Mouse (Mus musculus) spleen, adult 18-20 months (tissue): ENCODE results near the gene Cyp2r1.
A peak's percentile ranks its signal among the peaks of the same experiment; 100 is the strongest.
"Not testable (repeated sequence)": the region's sequence is repeated elsewhere in the genome, so short reads cannot be mapped to it uniquely, and the experiment has no call there.

ENCODE experiments used
- DNase-seq, 2 experiments: peaks; one replicate each; pipeline ENCODE4 v3.0.0; 2022; ENCODE audit warnings: mixed read lengths in 2 of 2

Gene Cyp2r1

GRCm38 (mm10) chr7:114562531-114563241 lies at the start of gene Cyp2r1:
Gene Cyp2r1 (minus strand): TSS chr7:114562972.
- peak; percentile 85 to 89 for DNase-seq

DNA sequence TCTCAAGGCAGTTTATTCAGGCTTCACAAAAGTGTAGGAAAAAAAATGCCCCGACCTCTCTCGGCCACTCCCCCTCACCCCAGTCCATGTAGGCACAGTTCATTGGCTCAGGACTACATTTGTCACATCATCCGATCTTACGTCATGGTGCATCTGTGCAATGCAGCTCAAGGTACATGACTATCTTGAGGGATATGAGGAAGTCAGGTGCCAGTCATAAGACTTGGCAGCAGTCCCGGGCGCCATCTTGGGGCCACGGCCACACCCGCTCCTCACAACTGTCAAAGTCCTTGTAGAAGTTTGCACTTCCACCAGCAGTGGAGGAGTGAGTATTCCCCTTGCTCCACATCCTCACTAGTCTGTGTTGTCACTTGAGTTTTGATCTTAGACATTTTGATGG lies 31.6 kb upstream of the Cyp2r1 start:
- not testable (repeated sequence) for DNase-seq

DNA sequence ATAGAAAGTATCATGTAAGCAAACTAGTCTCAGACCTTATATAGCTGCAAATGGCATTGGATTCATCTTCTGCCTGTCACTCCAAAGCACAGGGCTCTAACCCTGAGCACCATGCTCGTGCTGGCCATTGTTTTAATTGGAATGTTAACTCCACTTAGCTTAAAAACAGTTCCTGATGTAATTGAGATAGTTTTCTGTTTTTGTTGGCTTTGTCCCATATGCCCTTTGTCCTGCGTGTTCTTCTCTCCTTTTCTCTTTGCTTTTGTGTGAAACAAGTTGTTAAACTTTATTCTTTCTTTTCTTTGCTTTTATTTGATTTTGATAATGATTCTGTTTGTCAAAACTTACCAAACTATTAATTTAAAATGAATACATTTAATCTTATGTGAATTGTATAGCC lies 19.7 kb upstream of the Cyp2r1 start:
- no peak for DNase-seq

- DNase-seq = no peak
These were observed 18.4 kb upstream of the Cyp2r1 start for GRCm38 (mm10) chr7:114581200-114581599.

GRCm38 (mm10) chr7:114580426-114580825 lies 17.7 kb upstream of the Cyp2r1 start:
- peak in 1 of 2 experiments; percentile 43 for DNase-seq

DNA sequence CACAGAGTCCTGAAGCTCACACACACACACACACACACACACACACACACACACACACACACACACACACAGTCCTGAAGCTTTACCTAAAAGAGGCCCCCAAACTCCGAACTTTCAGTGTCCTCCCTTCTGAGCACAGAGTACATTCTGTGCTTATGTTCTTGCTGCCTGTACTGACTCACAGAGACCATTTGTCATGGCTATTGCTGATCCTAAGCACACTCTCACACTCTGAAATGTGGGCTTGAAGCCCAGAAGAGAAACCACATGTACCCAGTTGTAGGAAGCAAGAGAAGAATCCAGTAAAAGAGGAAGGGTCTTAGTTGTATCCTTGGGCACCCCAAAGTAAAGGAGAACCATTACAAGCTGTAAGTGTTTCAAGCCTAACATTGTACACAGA lies 14.9 kb upstream of the Cyp2r1 start:
- no peak for DNase-seq

DNA sequence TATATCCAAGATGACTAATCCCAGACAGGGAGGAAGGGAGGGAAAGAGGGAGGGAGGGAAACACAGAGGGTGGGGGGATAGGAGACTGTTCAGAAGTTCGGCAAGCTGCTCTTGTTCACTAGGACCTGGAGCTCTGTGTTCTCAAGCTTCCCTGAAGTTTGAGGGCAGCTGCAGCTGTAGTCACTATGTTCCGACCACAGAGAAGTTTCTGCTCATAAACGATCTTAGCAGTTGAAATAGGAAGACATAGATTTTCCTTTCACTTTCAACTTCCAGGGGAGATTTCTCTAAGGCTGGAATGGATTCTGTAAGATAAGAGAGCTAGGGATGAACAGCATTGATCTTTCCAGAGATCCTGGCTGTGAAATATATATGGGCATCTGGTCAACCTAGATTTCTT lies 14.2 kb upstream of the Cyp2r1 start:
- DNase-seq = no peak

DNA sequence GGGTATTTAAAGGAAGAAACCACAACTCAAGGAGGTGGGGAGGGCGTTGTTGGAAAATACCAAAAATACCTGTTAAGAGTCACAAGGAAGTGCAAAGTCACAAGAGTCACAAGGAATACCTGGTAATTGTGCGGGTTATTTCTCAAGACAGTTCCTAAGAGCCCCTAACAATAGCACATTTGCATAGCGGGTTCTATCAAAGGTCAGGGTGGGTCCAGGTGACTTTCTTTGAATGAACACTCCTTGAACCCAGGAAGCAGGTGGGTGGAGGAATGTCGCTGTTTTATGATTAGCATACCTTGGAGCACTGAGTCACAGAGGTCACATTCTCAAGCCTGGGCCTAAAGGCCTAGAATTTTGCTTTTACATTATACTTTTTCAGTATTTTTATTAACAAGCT lies 11.1 kb upstream of the Cyp2r1 start:
- not testable (repeated sequence) for DNase-seq

GRCm38 (mm10) chr7:114536179-114536578 lies 26.6 kb downstream of the Cyp2r1 start:
- DNase-seq = no peak

GRCm38 (mm10) chr7:114526245-114526644 lies 36.5 kb downstream of the Cyp2r1 start:
- DNase-seq = no peak

DNA sequence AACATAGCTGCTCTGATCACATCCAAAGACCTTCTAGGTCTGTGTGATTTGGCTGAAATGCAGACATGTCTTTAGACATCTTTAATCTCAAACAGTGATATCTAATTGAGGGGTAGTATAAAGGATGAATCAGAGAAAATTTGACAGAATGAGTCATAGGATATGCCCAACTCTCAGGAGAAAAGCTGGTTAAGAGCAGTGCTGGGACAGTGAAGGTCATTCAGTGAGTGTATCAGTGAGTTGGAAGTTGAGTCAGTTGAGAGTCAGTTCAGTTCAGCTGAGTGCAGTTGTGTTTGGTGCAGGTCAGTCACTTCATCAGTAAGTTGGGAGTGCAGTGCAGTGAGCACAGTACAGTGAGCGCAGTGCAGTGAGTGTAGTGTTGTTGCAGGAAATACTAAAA lies 42.6 kb downstream of the Cyp2r1 start:
- DNase-seq = no peak

DNA sequence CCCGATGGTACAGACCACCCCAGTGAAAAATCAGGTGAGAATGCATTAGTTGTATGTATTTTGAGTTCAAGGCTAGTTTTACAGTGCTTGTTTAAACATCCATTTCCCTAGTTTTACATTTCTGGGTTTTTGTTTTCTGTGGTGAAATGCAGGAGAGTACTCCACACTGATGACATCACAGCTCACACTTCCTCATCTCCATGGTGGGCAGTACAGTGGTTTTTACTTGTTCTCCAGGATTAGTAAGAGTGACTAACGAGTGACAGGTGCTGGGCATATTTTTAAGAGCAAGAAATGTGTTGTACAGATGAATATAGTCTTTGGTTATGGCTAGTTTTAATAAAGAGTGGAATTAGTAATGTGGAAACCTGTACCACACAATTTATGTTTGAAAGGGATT lies 53.9 kb downstream of the Cyp2r1 start:
- DNase-seq = no peak
